Mouse (Mus musculus) heart, postnatal 0 days (tissue): ENCODE data around the gene Uspl1.

Experiments used
- CTCF ChIP-seq: IDR thresholded peaks from 2 replicates; pipeline ENCODE4 v1.5.1; 2016; ENCODE audit warnings: antibody characterized with exemption, control low read depth, low read depth
- EP300 ChIP-seq: IDR thresholded peaks from 2 replicates; pipeline ENCODE4 v1.6.1; 2016; ENCODE audit warnings: antibody characterized with exemption, low read depth

DNA sequence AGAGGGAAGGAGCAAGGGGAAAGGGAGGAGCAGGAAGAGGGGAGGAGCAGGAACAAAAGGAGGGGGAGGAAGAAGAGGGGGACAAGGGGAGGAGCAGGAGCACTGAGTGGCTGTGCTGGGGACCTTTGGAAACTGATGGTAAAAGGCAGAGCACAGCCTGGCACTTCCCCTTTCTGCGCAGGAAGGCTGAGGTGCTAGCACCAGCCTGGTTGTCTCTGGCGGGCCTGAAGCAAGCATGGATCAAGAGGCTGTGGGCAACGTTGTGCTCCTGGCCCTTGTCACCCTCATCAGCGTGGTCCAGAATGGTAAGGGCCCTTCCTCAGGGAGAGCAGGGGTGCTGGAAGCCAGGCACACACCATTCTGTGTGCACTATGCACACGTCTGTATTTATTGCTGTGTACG is 80.7 kb downstream of the Uspl1 start:
- TF ChIP-seq CTCF (no peak), EP300 (no peak)
